Mouse (Mus musculus) lung, postnatal 0 days (tissue): ENCODE results near the gene Scin.

ENCODE experiments used
- CTCF ChIP-seq: IDR thresholded peaks from 2 replicates; pipeline ENCODE4 v1.5.1; 2016; ENCODE audit warnings: antibody characterized with exemption, mild to moderate bottlenecking
- EP300 ChIP-seq: IDR thresholded peaks from 2 replicates; pipeline ENCODE4 v1.6.1; 2016; ENCODE audit warnings: antibody characterized with exemption, mild to moderate bottlenecking, control low read depth

DNA sequence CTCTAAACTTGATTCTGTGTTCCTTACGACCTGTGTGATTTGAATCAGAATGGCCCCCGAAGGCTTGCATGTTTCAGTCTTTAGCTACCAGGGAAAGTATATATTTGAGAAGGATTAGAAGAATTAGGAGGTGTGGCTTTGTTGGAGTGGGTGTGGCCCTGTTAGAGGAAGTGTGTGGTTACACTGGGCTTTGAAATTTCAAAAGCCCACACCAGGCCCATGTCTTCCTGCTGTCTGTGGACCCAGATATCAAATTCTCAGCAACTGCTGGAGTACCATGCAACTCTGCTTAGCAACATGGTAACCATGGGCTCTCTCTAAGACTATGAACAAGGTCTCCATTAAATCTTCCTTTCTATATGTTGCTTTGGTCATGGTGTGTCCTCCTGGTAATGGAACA is 37.6 kb upstream of the Scin start:
- TF ChIP-seq CTCF (no peak), EP300 (no peak)
